Mouse (Mus musculus) CD4-positive, CD25-positive, alpha-beta regulatory T cell, adult 4 months (primary cell): ENCODE data around the gene Vrk2. TPM values are rescaled to one million over a fixed set of nuclear protein-coding genes. Genes with fewer than 3 reads are reported as not detected.

Experiments
- ATAC-seq: one replicate; pipeline ENCODE4 v1.8.0; 2017
- polyA plus RNA-seq, 2 experiments: library from polyadenylated mRNA; unstranded; fragments of 100-300 nt; shearing (Covaris generic); gene quantifications; one replicate each; pipeline ENCODE4 v1.2.1; 2017

Gene Vrk2
- polyA plus RNA-seq, 2 experiments from 2014 or later, result 48.1 to 52.4 TPM

- no peak for ATAC-seq
Measured at GRCm38 (mm10) chr11:26537816-26538215, 56.0 kb downstream of the Vrk2 start.

- no peak for ATAC-seq
Measured at GRCm38 (mm10) chr11:26533828-26534119, 60.0 kb downstream of the Vrk2 start.

- no peak for ATAC-seq
Measured at GRCm38 (mm10) chr11:26532994-26533827, 60.6 kb downstream of the Vrk2 start.

- no peak for ATAC-seq
Measured at GRCm38 (mm10) chr11:26526861-26527260, 66.9 kb downstream of the Vrk2 start.

GRCm38 (mm10) chr11:26518991-26519390 lies 74.8 kb downstream of the Vrk2 start:
- no peak for ATAC-seq

- ATAC-seq, result no peak
Measured at GRCm38 (mm10) chr11:26516086-26516485, 77.7 kb downstream of the Vrk2 start.

- ATAC-seq, result no peak
Measured at GRCm38 (mm10) chr11:26513683-26514082, 80.1 kb downstream of the Vrk2 start.

GRCm38 (mm10) chr11:26495951-26496350 lies 97.8 kb downstream of the Vrk2 start:
- no peak for ATAC-seq

- ATAC-seq, result no peak
Measured at GRCm38 (mm10) chr11:26489761-26490466, 103.9 kb downstream of the Vrk2 start.

- no peak for ATAC-seq
Measured at GRCm38 (mm10) chr11:26481691-26482242, 112.0 kb downstream of the Vrk2 start.

GRCm38 (mm10) chr11:26477037-26477739 lies 116.6 kb downstream of the Vrk2 start:
- ATAC-seq, result no peak

- ATAC-seq, result no peak
Measured at GRCm38 (mm10) chr11:26454081-26454480, 139.7 kb downstream of the Vrk2 start.

- ATAC-seq, result no peak
Measured at GRCm38 (mm10) chr11:26452693-26453092, 141.1 kb downstream of the Vrk2 start.

- no peak for ATAC-seq
Measured at GRCm38 (mm10) chr11:26451228-26451627, 142.6 kb downstream of the Vrk2 start.

- no peak for ATAC-seq
Measured at GRCm38 (mm10) chr11:26450636-26451035, 143.2 kb downstream of the Vrk2 start.

GRCm38 (mm10) chr11:26449789-26450188 lies 144.0 kb downstream of the Vrk2 start:
- ATAC-seq, result no peak

- no peak for ATAC-seq
Measured at GRCm38 (mm10) chr11:26444374-26444773, 149.4 kb downstream of the Vrk2 start.

- no peak for ATAC-seq
Measured at GRCm38 (mm10) chr11:26441121-26441520, 152.7 kb downstream of the Vrk2 start.

- peak; percentile 60 for ATAC-seq
Measured at GRCm38 (mm10) chr11:26437818-26438217, 156.0 kb downstream of the Vrk2 start.

- ATAC-seq, result no peak
Measured at GRCm38 (mm10) chr11:26434229-26434628, 159.6 kb downstream of the Vrk2 start.

- ATAC-seq, result no peak
Measured at GRCm38 (mm10) chr11:26421472-26421871, 172.3 kb downstream of the Vrk2 start.
